Mouse (Mus musculus) hindbrain, embryonic 12.5 days (tissue): ENCODE data around the gene Znhit3. TPM values are rescaled to one million over a fixed set of nuclear protein-coding genes. Genes with fewer than 3 reads are reported as not detected.
A peak's percentile ranks its signal among the peaks of the same experiment; 100 is the strongest.

ENCODE experiments used
- ATAC-seq: fragments of 200-750 bp; cut with Nextera tagmentation; 2 replicates; pipeline ENCODE4 v1.8.0; 2017; ENCODE audit warnings: moderate TSS enrichment; ENCODE audit not compliant: low FRiP score
- H3K27ac ChIP-seq: fragments of 300-500 bp; sonication (generic); 2 replicates; pipeline ENCODE4 v1.5.1; 2016; ENCODE audit warnings: mild to moderate bottlenecking
- H3K27me3 ChIP-seq: fragments of 300-500 bp; sonication (generic); 2 replicates; pipeline ENCODE4 v1.6.1; 2016; ENCODE audit warnings: mild to moderate bottlenecking
- H3K36me3 ChIP-seq: fragments of 300-500 bp; sonication (generic); 2 replicates; pipeline ENCODE4 v1.6.1; 2016; ENCODE audit warnings: mild to moderate bottlenecking
- H3K4me1 ChIP-seq: fragments of 300-500 bp; sonication (generic); 2 replicates; pipeline ENCODE4 v1.6.1; 2016
- H3K4me2 ChIP-seq: fragments of 300-500 bp; sonication (generic); replicated peaks from 2 replicates; pipeline ENCODE4 v1.6.1; 2016; ENCODE audit warnings: mild to moderate bottlenecking
- H3K4me3 ChIP-seq: fragments of 300-500 bp; sonication (generic); 2 replicates; pipeline ENCODE4 v1.5.1; 2016; ENCODE audit warnings: mild to moderate bottlenecking
- H3K9ac ChIP-seq: fragments of 300-500 bp; sonication (generic); 2 replicates; pipeline ENCODE4 v1.6.1; 2016; ENCODE audit warnings: mild to moderate bottlenecking, moderate library complexity
- H3K9me3 ChIP-seq: fragments of 300-500 bp; sonication (generic); replicated peaks from 2 replicates; pipeline ENCODE4 v1.6.1; 2016; ENCODE audit warnings: mild to moderate bottlenecking
- WGBS: fragments of 180-500 bp; shearing (Covaris S2); methylation state at CpG from one replicate; pipeline ENCODE4 v1.1.7; 2016; 5-methylcytosine and 5-hydroxymethylcytosine counted together
- microRNA-seq: library from miRNA; unstranded; fragments of <30 nt; microRNA quantifications from one replicate; pipeline ENCODE4, GENCODE M21; 2017
- polyA plus RNA-seq: library from polyadenylated mRNA; unstranded; fragments of >200 nt; fragmentation: Nextera tagmentation; extraction: Ambion mirVana; gene quantifications from 2 replicates; pipeline ENCODE4 v1.2.1, GENCODE M21; 2016

Znhit3 gene
- polyA plus RNA-seq, 1 experiment from 2014 or later, result 55.4 TPM

GRCm38 (mm10) chr11:84869537-84870232 is 46.5 kb downstream of the Znhit3 start:
- WGBS, result under 1% methylated on average over 42 of the region's 61 CpGs
- Histone ChIP-seq H3K9ac (peak overlapping the region; percentile 95), H3K4me1 (peaks cover 16% of the 10 kb centered on the region), H3K4me3 (peak overlapping the region; percentile 91), H3K36me3 (no peaks in the 10 kb centered on the region), H3K4me2 (peak overlapping the region; percentile 74), H3K27me3 (no peaks in the 10 kb centered on the region), H3K9me3 (no peaks in the 10 kb centered on the region), H3K27ac (peak overlapping the region; percentile 99)
- peak; percentile 83 for ATAC-seq

DNA sequence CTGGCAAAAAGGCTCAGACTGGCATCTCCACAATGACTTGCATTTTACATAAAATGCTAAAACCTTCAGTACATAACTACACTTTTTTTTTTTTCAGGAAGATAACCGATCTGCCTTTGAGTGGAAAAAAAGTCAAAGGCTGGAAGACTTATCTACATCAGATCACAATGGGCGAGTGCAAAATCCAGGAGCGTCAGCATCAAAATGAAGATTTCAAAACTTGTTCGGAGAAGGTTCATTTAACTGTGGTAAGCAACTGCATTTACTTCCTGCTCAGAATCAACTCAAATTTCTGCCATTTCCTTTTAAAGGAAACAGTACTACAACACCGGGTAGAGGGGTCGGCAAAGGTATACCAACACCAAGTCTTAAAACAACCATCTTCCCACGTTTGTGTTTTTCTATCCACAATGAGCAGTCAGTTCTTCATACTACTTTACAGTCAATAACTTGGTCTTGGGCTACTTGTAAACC is 47.3 kb downstream of the Znhit3 start:
- H3K27ac ChIP-seq, result peak overlapping the region; percentile 99; the same call in 1 of the 2 replicates
- WGBS, result 20% methylated on average over 7 of the region's 7 CpGs
- H3K4me1 ChIP-seq, result peaks cover 16% of the 10 kb centered on the region
- H3K9ac ChIP-seq, result peak overlapping the region; percentile 95
- H3K4me2 ChIP-seq, result peak overlapping the region; percentile 74
- H3K9me3 ChIP-seq, result no peaks in the 10 kb centered on the region
- no peaks in the 10 kb centered on the region for H3K36me3 ChIP-seq
- no peaks in the 10 kb centered on the region for H3K27me3 ChIP-seq
- peak overlapping the region; percentile 91 for H3K4me3 ChIP-seq
- no peak for ATAC-seq

GRCm38 (mm10) chr11:84867586-84867985 is 48.6 kb downstream of the Znhit3 start:
- Histone ChIP-seq H3K4me2 (no peak overlapping the region), H3K9ac (no peak overlapping the region), H3K4me1 (peaks cover 16% of the 10 kb centered on the region), H3K9me3 (no peaks in the 10 kb centered on the region), H3K27me3 (no peaks in the 10 kb centered on the region), H3K4me3 (no peak overlapping the region), H3K36me3 (no peaks in the 10 kb centered on the region), H3K27ac (no peak overlapping the region)
- 91% methylated on average over 2 of the region's 2 CpGs for WGBS
- ATAC-seq, result no peak

- H3K4me2 ChIP-seq, result no peak overlapping the region
- peaks cover 4% of the 10 kb centered on the region; the same call in 1 of the 2 replicates for H3K36me3 ChIP-seq
- H3K9me3 ChIP-seq, result no peaks in the 10 kb centered on the region
- no peak overlapping the region for H3K9ac ChIP-seq
- H3K4me3 ChIP-seq, result no peak overlapping the region
- ATAC-seq, result no peak
- 76% methylated on average over 2 of the region's 2 CpGs for WGBS
- H3K4me1 ChIP-seq, result peaks cover 15% of the 10 kb centered on the region
- no peak overlapping the region for H3K27ac ChIP-seq
- H3K27me3 ChIP-seq, result no peaks in the 10 kb centered on the region
These were observed 50.9 kb downstream of the Znhit3 start for GRCm38 (mm10) chr11:84865268-84865667.

Small RNA genes lying within 50 kb of the gene (microRNA-seq; reads per million reads assigned to microRNA genes)
- not detected for gene Gm23564

Other genes starting within 250 kb of the Znhit3 start
- gene Mrm1, start 96.9 kb downstream of the Znhit3 start, polyA plus RNA-seq, result 7.9 and 11.0 TPM in 2 replicates
- 9.1 and 11.4 TPM in 2 replicates for gene Dhrs11, start 87.4 kb downstream of the Znhit3 start, polyA plus RNA-seq
- 76.1 and 85.0 TPM in 2 replicates for gene Ggnbp2, start 45.5 kb downstream of the Znhit3 start, polyA plus RNA-seq
- 8.8 and 9.3 TPM in 2 replicates for gene Myo19, start 36.2 kb downstream of the Znhit3 start, polyA plus RNA-seq
- 2.6 and 2.7 TPM in 2 replicates for gene Pigw, start 36.1 kb downstream of the Znhit3 start, polyA plus RNA-seq
- 3.2 and 3.9 TPM in 2 replicates for gene Car4, start 41.4 kb upstream of the Znhit3 start, polyA plus RNA-seq
- 9.7 and 11.4 TPM in 2 replicates for gene Usp32, start 223.8 kb upstream of the Znhit3 start, polyA plus RNA-seq